Mouse (Mus musculus) neutrophil, adult 5-6 weeks (primary cell): ENCODE measurements at regions not wholly inside any gene's neighbourhood (a gene's known extent, or its start where the extent isn't known, plus 50 kb on each side); places are given as distances from the start of the nearest gene placed in this dataset.

Experiments
- ATAC-seq: fragments of 151-379, 151-347 bp; 2 replicates; pipeline ENCODE4 v1.8.0; 2017; ENCODE audit warnings: mild to moderate bottlenecking, moderate TSS enrichment; ENCODE audit not compliant: insufficient number of reproducible peaks, poor library complexity, low FRiP score, severe bottlenecking; ENCODE audit errors: extremely low read depth

DNA sequence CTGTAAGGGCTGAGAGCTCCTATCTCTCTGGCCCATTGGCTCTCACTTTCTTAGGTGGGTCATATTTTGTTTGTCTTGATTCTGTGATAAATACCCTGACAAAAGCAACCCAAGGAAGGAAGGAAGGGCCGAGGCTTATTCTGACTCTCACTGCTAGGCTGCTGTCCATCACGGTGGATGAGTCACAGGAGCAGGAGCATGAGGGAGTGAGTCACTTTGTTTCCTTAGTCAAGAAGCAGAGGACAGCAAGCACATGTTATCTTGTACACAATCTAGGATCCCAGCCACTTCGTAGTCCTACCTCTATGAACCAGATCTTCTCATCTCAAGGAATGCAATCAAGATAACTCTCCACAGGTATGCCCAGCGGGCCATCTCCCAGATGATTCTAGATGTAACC, 69.9 kb downstream of the Atp6v1g3 start:
- no peak for ATAC-seq

DNA sequence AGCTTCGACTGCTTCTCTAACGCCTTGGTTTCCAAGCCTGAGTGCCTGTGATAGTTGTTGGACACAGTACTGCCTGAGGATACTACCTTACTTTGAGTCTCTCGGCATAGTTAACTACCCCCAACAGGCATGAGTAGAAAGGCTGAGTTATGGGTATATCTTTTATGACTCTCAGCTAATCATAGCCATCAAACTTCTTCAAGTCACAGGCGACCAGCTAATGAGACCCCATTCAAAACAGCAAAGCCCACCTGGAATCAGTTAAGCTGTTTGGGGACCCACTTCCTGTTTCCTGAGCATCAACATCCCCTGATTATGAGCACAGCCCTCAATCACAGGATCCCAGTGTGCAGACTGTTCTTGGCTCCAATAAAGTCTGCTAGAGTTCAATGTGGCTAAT, 71.4 kb downstream of the Atp6v1g3 start:
- ATAC-seq = no peak

DNA sequence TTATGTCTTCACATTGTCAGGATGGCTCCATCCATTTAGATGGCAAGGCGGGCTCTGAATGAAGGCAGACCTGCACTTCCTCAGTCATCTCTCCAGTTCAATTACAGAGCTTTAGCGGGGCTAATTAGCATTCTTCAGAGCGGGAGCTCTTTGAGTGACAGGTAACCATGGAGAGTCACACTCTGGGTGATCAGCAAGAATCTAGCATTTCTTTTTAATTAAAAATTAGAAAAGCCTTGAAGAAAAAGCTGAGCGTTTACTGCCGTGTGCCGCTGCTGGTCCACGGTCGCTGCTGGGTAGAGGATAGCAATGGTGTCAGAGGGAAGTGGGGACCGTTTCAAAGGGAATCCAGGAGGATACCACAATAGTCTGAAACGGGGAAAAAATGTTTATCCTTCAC, 72.5 kb downstream of the Atp6v1g3 start:
- no peak for ATAC-seq

DNA sequence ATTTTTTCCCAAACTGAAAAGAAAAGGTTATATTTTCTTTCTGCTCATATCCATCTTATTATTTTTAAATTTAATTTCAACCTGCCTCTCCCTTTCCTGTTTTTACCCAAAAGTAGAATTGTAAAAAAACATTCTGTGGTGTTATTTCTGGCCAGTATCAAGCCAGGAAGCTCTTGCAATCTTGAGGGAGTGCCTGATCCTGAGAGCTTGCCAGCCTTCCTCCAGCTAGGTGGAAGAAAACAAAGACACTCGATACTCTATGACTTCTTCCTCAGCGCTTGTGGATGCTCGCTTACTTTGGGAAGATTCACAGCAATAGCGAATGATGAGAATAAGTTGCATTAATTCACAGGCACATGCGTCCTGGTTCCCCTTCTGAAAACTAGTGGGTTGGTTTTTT, 73.4 kb downstream of the Atp6v1g3 start:
- no peak for ATAC-seq

DNA sequence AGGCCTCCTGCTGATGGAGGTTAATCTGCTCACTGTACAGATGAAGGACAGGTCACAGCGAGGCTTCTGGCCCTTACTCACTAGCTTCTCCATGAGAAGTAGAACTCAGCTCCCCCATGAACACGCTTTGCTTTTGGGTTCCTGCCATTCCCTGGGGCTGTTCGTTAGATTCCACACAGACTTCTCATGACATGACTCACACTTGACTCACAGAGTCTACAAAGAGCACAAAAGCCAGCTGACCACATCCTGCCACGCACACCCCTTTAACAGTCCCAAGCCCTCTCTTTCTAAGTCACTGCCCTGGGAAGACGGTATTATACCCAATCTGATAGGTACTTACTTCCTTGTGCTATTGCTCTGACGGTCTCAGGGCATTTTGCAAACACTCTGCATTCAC, 74.9 kb downstream of the Atp6v1g3 start:
- no peak for ATAC-seq

DNA sequence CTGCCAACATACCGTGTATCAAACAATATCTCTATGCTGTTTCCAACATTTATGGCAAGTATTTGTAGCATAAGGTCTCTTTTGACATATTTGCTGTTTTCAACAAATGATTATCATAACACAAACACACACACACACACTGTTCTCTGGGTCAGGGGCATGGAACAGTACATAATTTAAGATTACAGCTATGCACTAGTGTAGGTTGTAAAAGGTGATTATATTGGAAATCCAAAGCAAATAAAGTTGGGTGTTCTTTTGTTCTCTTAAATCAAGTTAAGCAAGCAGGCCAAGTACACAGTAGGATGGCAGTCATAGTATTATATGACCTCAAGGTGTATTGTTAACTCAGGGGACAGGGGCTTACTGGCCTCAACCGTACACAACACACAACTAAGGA, 75.6 kb downstream of the Atp6v1g3 start:
- no peak for ATAC-seq

DNA sequence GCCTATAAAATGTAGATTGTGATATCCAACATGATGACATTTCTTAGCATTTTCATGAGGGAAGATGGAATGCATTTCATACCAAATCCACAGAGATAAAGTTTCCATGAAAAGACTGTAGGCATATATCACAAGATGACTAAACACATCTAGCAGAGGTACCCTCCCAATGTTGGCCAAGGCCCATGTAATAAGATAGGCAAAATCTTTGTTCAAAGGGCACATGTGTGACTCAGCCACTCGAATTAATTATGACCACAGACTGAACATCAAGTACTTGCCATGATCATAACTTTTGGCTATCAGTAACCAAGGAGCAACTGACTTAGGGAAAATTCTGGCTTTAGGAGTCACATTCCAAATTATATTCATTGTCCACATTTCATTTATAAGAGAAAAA, 82.9 kb downstream of the Atp6v1g3 start:
- no peak for ATAC-seq

DNA sequence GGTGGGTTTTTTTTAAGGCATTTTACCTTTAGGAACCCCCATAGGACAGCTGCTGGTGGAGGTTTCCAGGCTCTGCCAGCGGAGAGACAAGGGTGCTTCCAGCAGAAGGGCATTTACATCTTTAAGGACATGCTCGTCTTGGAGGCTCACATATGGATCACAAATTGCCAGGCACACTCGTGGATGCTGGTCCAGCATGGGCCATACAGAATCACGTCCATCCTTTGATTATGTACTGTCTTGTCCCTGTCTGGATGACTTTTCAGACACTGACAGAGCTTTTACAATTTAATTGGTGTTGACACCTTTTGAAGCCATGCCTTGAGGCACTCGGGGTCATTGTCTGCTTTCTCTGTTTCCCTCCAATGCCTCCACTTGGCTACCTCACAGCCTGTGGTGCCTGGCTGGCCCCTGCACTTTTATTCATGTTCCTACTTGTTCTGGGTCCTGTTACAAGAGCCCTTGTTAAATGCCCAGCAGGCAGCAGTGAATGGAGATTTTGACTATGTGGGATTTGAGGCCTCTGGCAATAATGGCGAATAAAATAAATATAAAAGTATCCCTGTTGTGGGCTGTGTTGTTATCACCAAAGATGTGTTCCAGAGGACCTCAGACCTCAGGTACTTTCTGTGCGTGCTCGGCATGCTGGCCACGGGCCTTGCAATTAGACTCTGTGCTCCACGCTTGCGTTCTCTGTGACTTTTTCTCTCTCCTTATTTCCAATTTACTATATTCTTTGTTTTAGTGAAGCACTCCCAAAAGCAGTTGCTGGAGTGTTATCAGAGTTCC, 89.3 kb downstream of the Atp6v1g3 start:
- no peak for ATAC-seq

DNA sequence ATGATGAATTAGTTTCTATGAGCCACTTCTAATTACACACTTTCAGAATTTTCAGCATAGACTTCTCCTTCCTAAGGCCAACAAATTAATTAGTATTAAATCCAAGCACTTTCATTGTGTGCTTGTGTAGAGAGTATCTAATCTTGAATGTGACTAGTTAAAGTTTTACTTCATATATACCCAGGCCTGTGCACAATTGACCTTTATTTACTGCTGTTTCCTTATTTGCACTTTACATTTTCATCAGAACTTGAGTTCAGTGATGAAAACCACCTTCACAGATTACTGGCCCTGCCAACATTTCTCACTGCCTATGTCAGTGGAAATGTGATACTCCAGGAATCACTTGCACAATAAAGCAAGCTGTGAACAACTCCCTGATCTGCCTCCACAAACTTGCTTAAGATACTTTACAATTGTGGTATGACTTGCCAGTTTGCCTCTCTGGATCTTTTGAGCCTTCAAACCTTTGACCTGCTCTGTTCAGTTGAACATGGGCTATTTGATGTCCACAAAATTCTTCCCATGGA, 96.5 kb downstream of the Atp6v1g3 start:
- ATAC-seq = no peak

DNA sequence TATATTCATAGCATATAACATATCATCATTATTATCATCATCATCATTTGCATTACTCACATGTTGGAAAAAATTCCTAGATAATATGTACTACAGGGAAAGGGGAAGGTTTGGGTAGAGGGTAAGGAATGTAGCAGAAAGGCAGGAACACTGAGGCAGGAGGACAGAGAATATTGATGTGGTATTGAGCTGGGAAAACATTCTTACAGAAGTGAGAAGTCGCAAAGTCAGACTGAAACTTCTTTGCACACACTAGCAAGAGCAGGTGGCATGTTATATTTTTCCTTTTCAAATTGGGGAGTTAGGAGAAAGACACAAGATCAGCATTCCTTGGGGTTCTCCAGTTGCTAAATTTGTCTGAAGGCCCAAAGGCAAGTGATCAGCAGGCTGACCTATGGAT, 97.9 kb downstream of the Atp6v1g3 start:
- ATAC-seq = no peak

DNA sequence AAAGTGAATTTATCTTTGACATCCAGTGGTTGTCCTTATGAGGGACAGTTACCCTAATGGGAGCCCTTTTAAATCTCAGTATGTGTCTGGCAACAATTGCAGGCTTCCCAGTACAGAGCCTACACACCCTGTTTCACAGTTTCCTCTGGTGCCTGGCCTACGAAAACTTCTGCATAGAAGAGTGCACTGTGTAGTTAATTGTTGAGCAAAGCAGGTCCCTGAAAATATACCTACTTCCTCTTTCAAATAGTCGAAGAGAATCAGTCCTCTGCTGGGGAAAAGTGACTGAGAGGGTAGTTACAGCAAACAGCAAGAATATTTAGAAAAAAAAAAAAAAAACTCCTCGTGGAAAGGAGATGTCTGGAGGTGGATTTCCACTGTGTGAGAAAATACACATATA, 110.6 kb downstream of the Atp6v1g3 start:
- ATAC-seq = peak; percentile 51; the same call in 1 of the 2 replicates

DNA sequence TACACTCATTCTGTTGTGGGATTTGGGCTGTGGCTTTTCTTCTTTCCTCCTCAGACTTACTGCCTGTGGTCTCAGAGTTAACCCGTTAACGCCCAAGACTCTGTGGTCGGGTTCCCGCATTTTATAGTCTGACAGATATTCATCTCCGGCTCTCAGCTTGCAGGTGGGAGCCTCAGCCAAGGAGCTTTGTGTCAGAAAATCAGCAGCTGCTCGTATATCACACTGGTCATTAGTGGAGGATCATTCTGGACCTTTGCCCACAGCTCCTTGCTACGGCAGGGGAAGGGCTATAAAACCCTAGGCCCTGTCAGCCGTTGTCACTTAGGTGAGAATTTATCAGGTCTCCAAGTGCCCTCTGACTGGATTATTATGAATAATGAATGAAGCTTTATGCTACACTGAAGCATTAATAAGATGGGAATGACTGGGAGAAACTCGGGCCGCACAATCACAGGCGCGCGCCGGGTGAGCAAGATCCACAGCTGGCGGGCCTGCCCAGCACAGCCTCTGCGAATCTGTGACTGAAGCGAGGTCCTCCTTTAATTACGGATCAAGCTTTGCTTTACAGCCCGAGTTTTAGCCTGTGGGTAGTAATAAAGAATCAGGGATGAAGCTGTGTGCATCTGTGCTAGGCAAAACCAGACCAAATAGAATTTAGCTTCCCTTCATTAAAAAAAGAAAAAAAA, 111.8 kb downstream of the Atp6v1g3 start:
- no peak for ATAC-seq

DNA sequence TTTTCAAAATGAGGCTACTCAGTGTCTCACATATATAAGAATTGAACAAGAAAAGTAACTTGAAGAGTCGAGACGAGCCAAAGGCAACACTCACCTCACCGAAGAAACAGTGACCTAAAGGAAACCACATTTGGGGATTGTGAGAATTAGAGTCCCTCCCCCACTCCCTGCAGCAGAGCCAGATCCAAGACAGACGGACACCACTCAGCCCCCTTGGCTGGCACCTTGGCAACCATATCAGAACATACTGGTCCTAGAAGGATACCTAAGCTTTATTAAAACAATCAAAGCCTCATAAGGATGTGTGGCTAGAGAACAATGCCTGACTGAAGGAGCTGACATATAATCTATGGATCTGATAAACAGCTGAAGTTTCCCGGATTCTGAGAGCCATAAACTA, 112.5 kb downstream of the Atp6v1g3 start:
- no peak for ATAC-seq

DNA sequence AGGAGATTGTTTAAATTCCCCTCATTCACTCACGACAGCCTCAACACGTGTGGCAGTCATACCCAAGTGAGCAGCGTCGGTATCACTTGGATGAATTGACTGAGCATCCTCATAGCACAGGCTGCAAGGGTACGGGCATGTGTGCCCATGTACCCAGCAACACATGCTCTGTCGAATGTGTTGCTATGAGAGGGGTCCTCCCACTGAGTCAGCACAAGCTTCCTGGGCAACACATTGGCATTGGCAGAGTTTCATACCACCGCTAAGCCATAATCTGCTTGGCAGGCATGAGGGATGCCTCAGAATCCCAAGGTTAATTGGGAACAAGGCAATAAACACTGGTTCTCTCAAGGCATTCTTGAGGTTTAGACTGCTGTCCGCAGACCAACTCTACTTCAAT, 115.1 kb downstream of the Atp6v1g3 start:
- ATAC-seq = no peak

DNA sequence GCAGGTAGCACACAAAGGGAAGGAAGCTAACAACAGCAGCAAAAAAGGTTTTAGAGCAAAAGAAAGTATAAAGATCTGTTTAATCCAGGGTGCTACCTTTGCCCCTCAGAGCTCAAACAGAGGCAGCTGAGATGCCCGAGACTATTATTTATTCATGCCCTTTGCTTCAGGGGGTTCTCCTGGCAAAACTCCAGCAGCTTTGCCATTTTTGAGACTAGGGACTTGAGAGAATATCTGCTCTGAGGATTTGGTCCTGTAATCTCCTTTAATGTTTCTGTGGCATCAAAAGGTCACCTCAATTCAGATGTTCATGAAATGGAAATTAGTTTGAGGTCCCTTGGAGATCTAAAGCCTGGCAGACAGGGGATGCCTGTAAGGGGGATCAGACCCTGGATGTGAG, 116.1 kb downstream of the Atp6v1g3 start:
- ATAC-seq = no peak

DNA sequence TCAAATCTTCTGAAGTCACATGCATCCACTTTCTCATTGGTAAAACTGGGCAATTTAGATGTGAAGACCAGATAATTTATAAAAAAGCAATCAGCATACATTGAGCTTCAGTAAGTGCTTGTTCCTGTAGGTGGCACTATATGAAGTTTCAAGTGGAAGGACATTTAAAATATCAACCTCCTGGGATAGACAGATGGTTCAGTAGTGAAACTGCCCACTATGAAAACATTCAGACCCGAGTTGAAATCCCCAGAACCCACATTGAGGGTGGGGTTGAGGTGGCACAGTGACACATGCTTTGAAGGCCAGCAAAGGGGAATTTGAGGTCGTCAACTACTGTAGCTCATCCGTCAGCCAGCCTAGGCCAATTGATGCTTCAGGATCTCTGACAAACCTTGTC, 145.1 kb downstream of the Atp6v1g3 start:
- no peak for ATAC-seq

DNA sequence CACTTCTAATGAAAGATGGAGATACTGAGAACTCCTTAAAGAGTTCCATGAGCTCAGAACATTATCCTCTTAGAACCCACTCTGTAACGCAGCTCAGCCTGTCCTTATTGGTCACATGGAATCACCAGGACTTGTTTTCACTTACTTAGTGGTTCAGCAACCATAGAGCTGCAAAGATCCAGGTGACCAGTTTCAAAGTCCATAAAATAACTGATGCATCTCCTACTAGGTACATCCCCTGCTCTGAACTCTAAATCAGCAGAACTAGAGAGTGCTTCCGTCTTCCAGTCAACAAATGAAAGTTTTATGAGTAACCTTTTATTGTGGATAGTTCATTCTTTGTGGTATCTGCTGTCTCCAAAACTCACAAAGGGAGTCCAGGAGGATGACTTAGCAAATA, 153.9 kb downstream of the Atp6v1g3 start:
- ATAC-seq = no peak
